Mouse (Mus musculus): ENCODE results near the gene Preb.

Preb gene

DNA sequence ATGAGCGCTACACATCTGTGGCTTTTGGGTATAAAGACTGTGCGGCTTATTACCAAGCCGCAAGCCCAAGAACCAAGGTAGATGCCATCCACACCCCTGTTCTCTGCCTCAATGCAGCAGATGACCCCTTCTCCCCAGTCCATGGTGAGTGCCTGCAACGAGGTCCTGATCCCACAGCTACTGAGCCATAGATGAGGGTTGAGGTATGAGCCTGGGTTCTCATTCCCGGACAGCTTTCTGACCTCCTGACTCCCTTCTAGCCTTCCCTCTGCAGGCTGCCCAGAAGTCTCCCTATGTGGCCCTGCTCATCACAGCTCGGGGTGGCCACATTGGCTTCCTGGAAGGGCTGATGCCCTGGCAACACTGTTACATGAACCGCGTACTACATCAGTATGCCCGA is 5.6 kb downstream of the Preb start:
- no peak for DNase-seq (ENCODE audit: low spot score)

DNA sequence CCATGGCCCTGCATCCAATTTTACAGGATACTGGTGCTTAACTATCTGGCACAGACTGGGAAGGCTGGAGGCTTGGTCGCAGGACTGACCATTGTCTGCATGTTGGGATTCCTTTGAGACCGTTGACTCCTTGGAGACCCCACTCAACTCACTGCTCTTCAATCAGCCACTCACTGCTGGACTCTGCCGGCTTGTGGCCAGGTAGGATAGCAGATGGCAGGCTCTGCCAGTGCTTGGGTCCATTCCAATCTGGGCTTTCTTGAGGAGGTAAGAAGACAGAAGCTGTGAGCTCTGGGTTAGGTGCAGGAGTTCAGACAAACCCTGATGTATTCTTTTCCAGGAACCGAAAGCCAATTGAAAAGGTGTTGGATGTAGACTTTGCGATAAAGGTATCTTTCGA is 6.1 kb downstream of the Preb start:
- DNase-seq (ENCODE audit: low spot score) = no peak

DNA sequence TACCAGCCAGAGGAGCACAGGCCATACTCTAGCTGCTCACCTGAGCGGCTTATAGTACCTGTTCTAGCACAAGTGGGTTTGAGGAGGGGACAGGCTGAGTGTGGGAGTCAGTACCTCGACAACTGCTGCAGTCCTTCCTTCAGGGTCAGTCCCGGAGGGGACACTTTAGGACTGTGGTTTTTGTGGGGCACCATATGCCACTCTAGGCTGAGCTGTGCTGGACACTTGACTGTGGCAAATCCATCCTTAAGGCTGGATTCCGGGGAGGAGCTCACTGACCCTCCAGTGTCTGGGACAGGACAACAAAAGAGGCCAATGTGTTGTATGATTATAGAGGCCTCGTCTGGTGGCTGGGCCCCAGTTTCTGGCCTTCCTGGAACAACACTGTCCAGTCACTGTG is 7.6 kb downstream of the Preb start:
- DNase-seq (ENCODE audit: low spot score) = no peak

DNA sequence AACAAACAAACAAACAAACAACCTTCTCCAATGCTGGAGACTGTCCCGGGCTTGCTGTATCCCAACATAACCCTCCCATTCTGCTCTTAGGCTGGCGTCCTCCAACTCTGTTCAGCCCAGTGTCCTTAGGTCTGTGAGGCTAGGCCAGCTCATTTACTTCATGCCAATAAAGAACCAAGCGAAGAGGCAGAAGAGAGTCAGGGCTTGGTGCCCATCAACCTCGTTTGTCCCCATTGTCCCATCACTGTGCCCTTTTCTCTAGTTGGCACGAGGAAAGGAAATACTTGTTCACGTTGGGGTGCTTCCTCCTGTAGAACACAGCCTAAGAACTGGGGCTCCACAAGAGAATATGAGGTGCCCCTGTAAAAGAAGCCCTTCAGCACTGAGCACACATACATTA is 8.5 kb downstream of the Preb start:
- DNase-seq (ENCODE audit: low spot score) = no peak

DNA sequence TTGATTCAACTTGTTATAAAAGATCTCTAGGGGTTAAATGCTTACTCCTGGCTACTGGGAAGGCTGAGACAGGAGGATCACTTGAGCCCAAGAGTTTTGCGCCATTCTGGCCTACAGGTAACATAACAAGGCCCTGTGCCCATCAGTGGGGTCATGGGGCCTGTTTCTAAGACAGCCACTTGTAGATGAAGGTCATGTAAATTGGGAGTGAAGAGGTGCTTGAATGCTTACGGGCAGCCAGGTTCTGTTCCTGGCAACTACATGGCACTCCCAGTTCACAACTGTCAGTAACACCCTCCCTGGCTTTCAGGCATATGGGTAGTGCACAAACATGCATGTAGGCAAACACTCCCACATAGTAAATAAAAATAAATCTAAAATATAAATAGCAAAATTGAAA is 9.2 kb downstream of the Preb start:
- DNase-seq (ENCODE audit: low spot score) = no peak

DNA sequence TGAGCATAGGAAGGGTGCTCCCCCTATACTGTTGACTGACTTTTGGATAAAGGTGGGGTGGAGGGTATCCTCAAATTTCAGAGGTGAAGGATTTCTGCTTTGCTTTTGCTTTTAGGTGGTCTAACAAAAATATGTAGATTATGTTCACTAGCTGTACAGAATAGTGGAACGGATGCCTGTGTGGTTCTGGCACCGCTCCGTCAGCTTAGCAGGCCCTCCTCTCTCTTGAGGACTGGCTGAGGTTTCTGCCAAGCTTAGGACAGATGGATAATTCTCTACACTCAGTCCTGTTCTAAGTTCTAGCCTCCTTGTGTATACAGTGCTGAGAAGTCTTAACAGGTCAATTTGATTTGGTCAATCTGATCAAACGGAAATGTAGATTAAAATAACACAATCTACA is 9.7 kb downstream of the Preb start:
- DNase-seq (ENCODE audit: low spot score) = no peak

DNA sequence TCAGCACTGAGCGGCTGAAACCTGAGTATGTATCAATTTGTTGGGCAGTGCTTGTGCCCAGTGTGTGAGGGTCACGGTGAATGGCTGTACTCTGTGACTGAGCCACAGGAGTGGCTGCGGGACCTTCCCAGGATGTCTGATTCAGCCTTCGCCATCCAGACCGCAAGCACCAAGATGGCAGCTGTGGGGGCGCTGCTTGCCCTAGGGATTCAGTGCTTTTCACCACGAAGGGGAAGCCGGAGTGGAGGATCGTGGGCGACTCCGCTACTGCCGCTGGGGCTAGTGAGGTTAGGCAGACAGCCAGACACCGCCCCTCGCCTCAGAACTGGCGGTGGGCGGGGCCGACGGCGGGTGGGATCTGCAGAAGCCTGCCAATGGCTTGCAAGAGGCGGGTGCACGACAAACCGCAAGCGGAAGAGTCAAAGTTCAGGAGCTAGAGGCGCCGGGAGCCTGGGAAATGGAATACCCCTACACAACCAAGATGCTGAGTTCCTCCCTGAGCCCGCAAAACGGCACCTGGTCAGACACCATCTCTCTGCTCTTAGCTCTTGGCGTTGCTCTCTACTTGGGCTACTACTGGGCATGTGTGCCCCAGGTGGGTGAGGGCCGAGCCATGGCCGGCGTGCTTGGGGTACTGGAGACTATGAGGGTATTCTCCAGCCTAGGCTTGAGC is 10.4 kb downstream of the Preb start:
- DNase-seq (ENCODE audit: low spot score) = peak; percentile 95

DNA sequence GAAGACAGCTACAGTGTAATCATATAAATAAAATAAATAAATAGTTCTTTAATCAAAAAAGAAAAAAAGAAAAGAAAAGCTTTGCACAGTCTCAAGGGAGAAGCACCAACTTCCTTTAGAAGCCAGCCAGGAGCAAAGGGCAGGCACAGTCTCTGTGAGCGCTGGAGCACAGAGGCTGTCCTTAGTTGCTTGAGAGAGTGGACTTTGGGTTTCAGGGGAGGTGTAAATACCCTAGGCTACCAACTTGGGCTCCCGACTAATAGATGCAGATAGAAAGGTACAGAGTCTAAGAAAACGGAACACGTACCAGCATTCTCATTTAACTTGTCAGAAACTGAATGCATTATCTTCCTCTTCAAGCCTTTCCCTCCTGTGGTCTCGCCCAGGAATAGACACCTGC is 11.5 kb downstream of the Preb start:
- DNase-seq (ENCODE audit: low spot score) = no peak

DNA sequence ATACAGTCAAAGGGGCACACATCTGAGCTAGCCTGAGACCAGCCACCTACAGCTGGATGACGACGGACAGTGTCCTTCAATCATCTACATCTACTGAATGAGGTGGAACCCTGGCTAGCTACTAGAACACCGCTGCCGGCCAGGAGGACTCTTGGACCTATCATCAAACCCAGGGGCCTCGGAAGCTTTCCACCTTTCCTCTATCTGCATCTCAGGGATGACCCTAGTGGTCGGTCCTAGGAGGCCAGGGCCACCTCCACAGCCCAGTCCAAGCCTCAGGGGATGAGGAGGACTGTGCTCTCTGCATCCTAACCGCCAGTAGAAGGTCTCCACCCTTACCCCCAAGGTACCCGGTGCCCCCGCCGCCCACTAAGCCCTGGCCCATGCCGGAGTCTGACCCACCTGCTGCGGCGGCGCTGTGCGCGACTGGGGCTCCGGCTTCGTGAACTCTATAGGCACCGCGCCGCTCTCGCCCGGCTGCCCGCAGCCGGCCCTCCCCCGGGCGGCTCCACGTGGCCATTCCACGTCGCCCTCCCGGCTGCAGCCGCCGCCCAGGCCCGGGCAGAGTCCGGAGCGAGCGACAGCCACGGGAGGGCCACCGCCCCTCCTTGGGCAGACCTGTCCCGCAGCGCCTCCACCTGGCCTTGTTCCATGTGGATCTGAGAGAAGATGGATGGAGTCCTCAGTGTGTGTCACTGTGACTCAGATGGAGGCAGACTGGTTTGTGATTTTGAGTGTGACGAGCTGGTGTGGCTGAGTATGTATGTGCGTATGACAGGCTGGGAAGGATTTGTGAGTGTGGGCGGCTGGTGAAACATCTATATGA is 15.0 kb downstream of the Preb start, which contains the start of gene Cgref1:
Gene Cgref1, minus strand, starts transcription at position 636 of the 826 bp plus-strand sequence.
- DNase-seq (ENCODE audit: low spot score) = peak; percentile 61

DNA sequence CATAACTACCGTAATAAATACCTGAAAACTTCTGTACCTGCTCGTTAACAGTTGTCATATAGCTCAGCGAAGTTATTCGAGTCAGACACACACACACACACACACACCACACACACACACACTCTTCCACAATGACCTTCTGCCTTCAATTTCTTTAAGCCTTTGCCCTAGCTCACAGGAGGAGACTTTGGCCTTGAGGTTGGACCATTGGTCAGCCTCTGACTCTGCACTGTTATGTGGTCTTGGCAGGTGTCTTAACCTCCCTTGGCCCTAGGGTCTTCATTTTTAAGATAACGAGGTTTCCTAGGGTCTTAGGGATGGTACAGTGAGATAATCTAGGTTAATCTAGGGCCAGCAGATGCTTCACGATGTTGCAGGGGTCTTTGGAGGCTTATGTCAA is 15.8 kb downstream of the Preb start:
- no peak for DNase-seq (ENCODE audit: low spot score)

DNA sequence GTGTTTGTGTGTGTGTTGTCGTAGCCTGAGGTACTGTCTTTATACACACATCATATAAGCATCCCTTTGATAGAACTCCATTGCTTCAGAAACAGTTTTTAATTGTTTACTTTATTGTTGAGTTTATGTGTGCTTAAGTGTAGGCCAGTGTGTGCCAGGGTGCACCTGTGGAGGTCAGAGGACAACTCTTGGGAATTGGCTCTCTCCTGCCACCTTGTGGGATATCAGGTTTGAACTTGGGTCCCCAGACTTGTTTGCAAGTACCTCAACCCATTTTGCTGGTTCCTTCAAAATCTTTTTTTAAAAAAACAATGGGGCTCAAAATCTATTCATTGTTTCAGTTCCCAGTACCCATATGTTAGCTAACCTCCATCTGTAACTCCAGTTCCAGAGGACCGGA is 17.2 kb downstream of the Preb start:
- no peak for DNase-seq (ENCODE audit: low spot score)

DNA sequence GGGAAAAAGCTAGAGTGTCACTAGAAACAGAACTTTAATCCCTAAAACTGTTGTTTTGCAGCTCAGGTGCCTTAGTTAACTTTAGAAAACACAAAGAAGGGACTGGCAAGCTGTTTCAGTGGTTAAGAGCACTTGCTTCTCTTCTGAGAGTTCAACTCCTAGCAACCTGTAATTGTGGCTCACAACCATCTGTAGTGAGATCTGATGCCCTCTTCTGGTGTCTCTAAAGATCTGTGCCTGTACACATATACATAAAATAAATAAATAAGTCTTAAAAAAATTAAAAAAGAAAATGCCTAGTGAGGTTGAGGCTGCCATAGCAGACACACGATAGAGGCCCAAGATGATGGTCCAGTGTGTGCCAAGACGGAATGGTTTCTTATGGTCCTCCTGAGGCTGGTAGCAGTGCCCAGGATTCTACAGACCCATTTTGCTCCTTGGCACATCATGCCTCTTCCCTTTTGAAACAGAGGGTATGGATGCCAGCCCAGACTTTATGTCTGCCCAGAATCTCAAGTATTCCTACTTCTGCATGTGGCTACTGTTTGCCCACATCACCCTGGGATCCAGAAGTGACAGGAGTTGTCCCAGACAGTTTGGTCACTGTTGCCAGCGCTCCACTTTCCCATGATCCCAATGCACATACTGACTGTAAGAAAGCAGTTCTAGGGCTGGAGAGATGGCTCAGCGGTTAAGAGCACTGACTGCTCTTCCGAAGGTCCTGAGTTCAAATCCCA is 25.3 kb downstream of the Preb start:
- no peak for DNase-seq (ENCODE audit: low spot score)

DNA sequence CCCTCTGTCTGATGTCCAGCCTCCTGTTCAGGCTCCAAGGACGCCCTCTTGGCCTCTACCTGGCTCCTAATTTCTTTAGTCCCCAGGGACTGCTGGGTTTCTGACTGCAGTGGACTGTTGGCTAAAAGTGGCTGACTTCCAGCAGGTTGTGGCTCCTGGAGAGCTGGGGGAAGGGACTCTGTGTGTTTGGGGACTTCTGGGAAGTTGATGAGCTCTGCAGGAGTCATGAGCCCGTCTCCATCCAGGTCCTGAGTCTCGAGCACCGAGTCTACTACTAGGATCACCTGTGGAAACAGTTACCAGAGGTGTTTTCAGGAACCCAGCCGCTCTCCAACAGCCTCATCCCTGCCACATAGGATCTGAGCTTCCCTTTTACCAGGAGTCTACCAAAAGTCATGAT is 26.5 kb downstream of the Preb start:
- no peak for DNase-seq (ENCODE audit: low spot score)

DNA sequence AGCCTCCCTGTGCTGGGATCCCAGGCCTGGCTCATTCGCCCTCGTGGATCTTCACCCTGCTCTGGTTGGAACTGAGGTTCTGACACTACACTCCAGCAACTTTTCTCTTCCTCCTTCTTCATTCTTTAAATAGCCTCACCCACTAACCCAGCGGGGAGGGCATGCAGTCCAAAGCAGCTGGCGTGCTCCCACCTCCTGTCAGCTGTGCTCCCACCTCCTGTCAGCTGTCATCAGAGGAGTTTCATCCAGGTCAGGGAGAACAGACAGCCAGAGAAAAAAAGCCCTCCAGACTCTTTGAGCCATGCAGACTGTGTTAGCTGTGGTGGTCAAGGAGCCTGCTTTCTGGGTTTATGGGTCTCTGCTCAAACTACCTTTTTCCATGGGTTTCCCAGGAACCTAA is 28.8 kb downstream of the Preb start:
- no peak for DNase-seq (ENCODE audit: low spot score)

DNA sequence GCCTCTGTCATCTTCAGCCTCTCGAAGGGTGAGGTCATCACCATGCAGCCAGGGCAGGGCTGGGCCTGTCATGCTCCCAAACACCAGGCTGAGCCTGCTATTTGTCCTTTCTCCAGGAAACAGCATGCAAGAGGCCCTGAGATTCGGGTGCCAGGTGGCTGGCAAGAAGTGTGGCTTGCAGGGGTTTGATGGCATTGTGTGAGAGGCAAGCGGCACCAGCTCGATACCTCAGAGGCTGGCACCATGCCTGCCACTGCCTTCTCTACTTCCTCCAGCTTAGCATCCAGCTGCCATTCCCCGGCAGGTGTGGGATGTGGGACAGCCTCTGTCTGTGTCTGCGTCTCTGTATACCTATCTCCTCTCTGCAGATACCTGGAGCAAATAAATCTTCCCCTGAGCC is 29.3 kb downstream of the Preb start:
- DNase-seq (ENCODE audit: low spot score) = no peak

DNA sequence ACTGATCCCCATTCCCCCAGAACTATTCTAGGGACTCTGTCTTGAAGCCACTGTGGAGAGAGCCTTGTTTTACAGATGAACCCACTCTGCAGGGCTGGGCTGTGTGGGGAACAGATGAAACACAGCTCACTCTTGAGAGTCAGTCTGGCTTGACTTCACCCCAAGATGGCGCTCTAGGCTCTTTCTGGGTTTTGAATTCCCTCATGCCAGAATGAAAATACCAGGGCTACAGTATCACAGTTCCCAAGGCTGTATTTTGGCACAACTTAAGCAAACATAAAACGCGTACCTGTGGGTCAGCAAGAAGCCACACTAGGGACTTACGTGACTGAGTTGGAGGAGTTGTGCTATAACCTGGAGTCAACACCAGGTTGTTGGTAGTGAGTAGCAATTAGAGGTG is 30.0 kb downstream of the Preb start:
- DNase-seq (ENCODE audit: low spot score) = peak; percentile 62

DNA sequence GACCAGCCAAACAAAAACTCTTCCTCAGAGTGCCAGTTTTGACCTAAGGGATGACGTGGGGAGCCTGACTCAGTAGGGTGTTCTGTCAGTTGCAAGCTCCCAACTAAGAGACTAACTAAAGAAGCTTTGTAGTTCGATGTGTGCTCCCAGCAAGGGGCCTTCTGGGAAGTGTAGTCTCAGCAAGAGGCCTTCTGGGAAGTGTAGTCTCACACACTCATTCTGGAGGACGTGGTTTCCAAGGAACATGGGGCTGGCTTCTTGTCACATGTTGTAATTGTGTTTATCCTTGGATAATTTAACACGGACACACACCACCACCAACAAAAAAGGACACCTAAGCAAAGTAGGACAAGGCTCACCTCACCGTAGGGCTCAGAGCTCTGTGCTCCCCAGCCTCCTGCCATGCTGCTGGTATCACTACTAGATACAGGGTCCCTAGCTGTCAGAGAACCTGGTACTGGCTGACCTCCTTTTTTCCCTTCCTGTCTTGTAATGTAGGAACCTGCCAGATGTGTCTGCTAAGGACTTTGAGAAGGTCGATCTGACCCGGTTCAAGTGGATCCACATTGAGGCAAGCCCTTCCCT is 32.1 kb downstream of the Preb start:
- no peak for DNase-seq (ENCODE audit: low spot score)

DNA sequence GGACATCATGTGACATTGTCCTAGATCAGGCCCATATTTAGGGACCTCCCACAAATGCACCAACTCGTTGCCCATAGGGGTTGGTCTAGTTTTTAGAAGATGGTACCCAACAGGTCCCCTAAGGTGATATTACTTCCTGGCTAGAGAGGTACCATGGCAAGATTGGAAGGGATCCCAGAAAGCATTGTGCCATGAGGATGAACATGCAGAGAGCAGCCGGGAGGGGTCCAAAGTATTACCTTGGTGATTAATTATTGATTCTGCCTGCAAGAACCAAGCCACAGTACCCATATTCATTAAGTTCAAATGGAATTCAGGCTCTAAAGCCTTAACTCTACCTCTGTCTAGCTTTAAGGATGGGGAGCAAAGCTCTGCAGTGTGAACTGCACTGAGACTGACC is 34.1 kb downstream of the Preb start:
- no peak for DNase-seq (ENCODE audit: low spot score)

DNA sequence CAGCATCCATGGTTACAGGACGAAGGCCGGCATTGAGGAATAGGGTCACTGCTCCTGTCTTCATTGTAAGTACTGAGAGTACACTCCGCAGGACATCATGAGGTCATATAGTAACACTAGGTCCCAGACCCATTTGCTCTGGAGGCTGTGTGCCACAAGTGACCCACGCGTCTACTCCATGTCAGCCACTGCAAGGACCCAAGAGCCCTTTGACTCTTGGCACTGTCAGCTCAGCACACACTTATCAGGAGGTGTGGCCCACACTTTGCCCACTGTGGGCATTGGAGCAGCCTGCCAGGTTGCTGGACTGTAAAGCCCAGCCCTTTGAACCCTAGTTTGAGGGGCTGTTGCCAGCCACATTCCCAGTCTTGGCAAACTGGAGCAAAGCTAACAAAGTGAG is 34.9 kb downstream of the Preb start:
- DNase-seq (ENCODE audit: low spot score) = no peak

DNA sequence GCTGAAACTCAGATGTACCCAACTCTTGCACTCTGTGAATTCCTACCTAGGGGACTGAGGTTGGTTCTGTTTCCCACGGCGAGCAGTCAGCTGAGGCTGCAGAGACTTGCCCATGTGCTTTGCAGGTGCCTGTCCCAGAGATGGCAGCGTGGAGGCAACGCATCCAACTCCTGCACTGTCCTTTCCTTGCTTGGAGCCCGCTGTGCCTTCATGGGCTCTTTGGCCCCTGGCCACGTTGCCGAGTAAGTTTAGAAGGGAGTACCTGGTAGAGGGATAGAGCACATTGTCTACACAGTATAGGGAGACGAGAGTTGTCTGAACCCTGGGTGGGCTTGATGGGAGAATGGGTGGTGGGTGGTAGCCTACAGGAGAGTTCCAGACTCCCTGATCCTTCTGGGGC is 35.5 kb downstream of the Preb start:
- no peak for DNase-seq (ENCODE audit: low spot score)

DNA sequence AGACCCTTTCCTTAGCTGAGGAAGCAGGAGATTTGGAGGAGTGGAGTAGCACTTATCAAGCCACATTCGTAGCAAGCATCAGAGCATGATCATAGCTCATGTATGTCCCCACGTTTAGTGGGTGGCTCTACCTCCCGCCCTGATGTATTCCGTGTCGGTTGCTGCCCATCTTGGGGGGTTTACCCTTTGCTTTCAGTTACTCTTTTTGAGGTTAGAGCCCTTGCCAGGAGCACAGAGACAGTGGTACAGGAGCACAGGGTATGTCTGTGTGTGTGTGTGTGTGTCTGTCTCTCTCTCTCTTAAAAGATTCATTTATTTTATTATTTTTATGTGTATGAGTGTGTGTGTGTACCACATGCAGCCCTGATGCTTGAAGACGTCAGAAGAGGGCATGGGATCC is 37.0 kb downstream of the Preb start:
- no peak for DNase-seq (ENCODE audit: low spot score)

DNA sequence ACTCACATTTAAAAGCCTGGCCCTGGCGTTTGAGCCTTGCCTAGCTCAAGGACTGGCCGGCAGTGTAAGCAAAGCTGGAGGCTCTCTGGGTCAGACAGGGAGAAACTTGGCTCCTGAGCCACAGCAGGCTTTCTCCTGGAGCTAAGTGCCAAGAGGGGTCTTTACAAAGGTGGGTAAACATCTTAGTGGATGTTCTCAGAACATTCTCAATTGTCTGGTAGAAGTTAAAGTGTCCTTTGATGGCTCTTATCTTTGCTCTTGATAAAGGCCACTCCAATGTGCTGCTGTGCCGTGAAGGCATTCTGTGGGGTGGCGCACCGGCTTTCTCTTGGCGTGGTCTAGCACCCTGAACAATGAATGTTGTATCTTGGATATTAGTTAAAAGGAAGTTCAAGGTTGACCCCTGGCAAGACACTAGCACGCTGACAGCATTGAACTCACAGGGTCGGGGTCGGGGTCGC is 37.5 kb downstream of the Preb start:
- DNase-seq (ENCODE audit: low spot score) = no peak

Data from ovary, postnatal 36 days (tissue).